Mouse (Mus musculus): ENCODE measurements at regions not wholly inside any gene's neighbourhood (a gene's known extent, or its start where the extent isn't known, plus 50 kb on each side); places are given as distances from the start of the nearest gene placed in this dataset.

DNA sequence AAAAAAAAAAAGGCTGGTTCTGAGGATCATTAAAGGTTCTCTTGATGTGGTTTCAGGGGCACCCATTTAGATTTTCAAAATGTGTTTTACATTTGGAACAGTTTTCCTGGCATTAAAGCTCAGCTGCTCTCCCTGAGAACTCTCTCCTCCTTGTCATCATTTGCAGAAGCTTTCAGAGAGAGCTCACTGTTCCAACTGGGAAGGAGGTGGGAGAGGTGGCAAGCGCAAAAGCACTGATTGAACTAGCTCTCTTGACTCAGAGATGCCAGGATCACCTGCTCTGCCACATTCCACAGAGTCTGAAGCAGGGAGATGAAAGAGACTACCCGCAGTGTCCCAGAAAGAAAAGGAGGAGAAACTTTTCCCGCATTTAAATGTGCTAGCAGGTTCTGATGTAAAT is 220.5 kb upstream of the Gbe1 start:
- no peak for DNase-seq (ENCODE audit: low read depth)

DNA sequence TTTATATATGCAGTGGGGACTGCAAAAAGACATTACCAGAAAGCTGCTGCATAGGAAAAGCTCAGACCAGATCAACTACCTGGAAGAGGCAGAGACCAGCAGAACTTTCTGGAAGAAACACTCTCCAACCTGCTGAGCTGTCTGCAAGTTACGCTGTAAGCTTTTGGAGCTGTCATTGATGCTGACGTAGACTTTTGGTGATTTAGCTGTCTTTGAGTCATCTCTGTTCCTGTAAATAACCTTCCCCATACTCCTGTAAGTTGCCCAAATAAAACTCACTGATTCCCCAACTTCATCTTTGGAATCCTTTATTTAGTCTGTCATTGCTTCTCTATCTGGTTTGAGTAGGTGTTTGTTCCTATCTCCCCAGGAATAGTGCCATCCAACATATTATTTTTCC is 218.5 kb upstream of the Gbe1 start:
- no peak for DNase-seq (ENCODE audit: low read depth)

DNA sequence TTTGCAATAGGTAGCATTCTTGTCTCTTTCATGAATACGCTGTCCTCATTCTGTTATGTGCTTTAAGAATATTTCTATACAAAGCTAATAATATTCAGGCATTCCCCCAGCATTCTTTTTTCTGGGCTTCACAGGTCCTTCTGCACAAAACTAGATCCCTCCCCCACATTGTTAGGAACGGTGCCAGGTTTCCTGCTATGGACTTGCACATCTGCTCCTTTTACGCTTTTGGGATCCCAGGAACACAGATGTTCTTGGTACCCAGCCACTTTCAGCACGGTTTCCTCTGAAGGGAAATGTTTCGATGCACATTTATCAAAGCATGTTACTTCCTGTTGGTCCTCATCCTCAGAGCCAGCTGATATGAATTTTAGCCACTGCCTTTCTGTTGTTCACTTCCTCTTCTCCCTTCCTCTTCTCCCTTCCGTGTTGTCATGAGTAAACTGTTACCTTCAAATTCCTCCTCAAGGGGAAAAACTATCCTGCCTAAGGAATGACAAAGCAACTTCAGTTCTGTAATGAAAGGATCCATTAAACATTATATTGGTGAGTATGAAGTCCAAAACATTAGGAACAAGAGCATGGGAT is 209.9 kb upstream of the Gbe1 start:
- no peak for DNase-seq (ENCODE audit: low read depth)

DNA sequence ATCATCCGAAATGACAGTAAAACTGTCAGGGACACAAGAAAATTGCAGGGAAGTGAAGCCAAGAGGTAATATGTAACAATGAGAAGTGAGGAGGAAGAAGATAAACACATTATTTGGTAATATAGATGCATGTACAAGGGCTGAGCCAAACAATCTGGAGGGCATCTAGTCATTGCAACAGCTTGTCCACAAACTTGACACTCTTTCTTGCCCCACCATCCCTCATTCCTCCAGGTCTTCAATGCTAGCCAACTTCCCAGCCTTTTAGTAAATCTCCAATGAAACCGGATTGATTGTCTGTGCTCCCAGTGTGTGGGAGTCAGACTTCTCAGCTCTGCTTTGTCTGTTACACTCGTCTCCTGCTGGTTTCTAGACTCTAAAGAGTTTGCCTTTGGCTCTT is 172.3 kb upstream of the Gbe1 start:
- peak; percentile 75 for DNase-seq (ENCODE audit: low read depth)

- DNase-seq (ENCODE audit: low read depth): no peak
Measured at GRCm38 (mm10) chr16:70147673-70148359, 165.9 kb upstream of the Gbe1 start.

- DNase-seq (ENCODE audit: low read depth): no peak
Measured at GRCm38 (mm10) chr16:70154587-70154986, 159.2 kb upstream of the Gbe1 start.

DNA sequence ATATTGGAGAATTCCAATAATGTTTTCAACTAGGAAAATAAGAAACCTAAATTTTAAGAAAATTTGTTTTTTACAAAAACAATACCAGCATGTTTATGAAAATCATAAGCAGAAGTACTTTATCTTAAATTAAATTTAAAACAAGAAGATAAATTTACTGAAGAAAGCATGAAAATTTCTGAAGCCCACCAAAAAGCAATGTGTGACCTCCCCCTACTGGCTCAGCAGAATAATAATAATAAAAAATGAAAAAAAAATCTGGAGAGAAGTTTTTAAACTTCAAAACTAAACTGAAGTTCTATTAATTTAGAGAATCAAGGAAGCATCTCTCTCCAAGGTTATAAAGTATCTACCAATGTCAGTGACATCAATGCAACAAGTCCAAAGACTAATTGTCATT is 153.2 kb upstream of the Gbe1 start:
- no peak for DNase-seq (ENCODE audit: low read depth)

- no peak for DNase-seq (ENCODE audit: low read depth)
Measured at GRCm38 (mm10) chr16:70175140-70175539, 138.6 kb upstream of the Gbe1 start.

DNA sequence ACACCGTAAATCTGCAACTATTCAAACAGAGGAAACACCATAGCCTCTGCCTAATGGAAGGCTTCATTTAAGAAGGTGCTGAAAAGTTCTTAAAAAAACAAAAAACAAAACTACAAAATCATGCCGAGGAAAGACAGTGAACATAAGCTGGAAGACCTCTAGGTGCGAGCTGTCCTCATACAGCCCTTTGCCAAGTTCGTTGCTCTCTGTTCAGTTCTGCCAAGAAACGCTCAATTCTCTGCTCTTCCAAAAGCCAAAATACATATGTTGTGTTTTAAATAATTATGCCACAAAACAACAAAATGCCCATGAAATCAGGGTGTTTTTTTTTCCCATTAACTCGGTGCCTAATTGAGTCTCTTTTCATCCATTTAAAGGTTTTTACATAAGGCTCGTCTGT is 134.8 kb upstream of the Gbe1 start:
- DNase-seq (ENCODE audit: low read depth): no peak

DNA sequence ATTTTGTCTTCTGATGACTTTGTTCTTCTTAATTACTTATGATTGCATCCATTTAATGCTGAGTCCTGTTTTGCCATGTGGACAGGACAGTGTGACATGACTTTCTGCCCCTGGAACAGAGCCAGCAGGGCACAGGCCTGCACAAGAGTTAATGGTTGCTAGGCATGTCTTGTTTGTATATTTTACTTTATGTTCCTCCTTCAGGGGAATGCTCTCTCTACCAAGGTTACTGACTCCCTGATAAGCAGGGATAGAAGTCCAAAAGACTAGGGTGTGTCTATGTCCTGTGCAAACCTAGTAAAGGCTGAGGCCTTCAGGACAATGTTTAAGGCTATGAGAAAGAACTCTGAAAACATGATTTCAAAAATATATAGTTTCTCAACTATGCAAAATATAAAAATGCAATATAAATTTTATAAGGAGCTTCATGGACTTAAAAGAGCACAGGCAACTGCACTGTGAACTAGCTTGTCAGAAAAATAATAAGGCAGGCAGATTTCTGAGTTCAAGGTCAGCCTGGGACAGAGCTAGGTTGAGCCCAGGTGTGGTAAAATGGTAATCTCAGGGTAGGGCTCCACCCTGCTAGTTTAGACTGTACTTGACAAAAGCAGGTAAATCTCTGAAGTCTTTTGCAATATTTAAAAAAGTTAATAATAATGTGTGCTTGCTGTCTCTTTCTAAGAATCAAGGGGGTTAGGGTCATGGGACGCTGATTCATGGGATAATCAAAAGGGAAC is 99.7 kb upstream of the Gbe1 start:
- DNase-seq (ENCODE audit: low read depth): no peak

DNA sequence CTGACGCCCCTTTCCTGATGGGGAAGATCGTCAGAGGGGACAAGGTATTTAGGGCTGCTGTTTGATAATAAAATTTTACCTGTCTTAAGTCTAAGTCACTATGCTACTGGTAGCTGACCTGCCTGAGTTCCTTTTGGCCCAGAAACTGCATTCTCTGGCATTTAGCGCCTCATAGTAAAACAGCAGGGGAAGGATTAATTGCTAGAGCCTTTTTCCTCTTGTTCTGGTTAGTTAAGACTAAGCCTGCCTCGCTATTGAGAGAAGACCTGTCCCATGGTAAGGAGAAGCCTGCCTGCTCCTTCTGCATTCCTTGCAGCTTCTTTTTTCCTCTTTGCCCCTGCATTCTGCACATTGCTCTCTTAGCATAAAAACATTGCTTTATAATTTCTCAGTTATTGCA is 98.9 kb upstream of the Gbe1 start:
- no peak for DNase-seq (ENCODE audit: low read depth)

DNA sequence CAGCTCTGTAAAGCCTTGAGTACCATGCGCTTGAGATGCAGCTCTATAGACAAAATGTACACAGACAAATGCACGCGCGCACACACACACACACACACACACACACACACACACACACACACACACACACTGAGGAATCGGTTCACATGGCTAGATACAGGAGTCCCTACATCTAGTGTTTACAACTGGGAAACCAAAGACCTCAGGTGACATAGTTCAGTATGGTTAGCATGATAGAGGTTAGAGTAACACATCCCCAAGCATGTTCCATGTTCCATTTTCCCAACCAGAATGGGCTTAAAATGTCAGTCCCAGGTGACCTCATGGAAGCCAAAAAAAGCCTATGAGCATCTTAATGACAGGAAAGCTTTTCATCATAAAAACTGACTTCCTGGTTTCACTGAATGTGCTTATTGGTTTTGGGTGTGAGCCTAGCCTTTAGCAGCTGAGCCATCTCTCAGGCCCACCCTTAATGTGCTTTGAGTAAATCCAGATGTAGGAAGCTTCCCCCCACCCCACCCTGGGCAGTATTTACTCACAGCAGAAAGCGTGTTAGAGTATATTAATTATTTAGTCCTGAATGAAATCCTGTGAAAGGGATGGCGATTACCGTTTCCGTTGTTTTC is 86.0 kb upstream of the Gbe1 start:
- DNase-seq (ENCODE audit: low read depth): no peak

DNA sequence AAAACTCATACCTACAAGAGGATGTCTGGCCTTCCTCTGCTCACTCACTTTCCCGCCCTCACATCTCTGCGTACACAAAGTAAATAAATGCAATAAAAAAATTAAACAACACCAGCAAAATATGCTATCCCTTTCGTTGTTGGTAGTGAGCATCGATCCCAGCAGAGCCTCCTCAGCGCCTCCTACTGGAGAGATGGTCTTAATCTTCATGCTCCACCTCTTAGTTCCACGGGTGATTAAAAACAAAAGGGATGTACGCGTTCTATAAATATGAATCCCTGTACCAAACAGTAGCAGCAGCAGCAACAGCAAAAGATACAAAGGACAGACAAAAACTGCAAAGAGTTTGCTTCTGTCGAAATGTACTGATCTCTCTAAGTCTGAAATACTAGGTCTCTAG is 81.0 kb upstream of the Gbe1 start:
- no peak for DNase-seq (ENCODE audit: low read depth)

DNA sequence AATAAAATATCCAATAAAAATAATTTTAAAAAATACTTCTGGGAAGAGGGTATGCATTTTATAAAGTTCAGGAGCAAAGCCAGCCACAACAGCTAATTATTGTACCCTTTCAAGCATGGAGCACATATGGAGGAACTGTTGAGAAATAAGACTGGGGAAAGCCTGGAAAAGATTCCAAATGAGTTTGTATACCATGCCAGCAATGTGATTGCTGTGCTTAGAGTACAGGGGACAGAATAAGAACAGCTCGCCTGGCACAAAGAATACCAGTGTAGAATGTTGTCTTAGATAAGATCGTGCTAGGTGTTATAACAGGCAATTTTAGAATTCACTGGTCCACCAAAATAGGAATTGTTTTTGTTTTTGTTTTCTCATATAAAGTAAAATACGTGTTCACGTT is 78.6 kb upstream of the Gbe1 start:
- no peak for DNase-seq (ENCODE audit: low read depth)

GRCm38 (mm10) chr16:70239432-70239941 is 74.3 kb upstream of the Gbe1 start:
- no peak for DNase-seq (ENCODE audit: low read depth)

DNA sequence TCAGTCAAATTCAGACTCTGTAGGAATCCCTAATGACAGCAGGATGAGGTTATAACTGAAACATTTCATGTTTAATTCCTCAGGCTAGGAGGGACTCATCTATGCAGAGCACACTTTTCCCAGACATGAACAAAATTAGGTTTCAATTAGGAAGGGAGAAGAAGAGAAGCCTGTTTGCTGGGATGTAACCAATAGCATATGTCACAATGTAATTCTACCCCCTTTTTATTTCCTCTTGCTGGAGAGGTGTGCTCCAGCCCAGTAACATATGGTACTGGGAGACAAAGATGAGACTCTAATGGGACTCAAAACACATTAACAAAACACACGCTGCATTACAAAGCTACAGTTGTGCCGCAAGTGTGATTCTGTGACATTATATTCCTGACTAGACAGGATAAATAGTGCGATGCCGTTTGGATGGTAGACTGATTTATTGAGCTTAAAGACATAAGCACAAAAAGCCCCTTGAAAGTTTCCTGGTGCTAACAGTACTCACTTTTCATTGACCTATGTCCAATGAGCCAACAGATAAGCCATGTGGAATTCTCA is 69.5 kb upstream of the Gbe1 start:
- DNase-seq (ENCODE audit: low read depth): no peak

DNA sequence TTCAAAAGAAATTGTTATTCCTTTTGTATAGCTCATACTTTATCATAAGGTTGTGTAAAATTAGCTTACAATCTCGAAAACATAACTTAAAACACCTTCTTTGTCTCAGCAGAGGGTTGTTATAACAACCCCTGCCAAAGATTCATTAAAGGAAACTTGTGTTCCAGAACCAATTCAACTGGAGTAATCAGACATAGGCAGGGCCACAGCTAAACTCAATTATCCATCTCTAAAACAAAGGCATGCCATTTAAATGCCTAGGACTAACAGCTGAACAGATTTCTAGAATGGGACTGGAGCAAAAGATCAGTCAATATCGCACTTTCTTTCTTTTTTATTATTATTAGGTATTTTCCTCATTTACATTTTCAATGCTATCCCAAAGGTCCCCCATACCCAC is 68.8 kb upstream of the Gbe1 start:
- DNase-seq (ENCODE audit: low read depth): no peak

DNA sequence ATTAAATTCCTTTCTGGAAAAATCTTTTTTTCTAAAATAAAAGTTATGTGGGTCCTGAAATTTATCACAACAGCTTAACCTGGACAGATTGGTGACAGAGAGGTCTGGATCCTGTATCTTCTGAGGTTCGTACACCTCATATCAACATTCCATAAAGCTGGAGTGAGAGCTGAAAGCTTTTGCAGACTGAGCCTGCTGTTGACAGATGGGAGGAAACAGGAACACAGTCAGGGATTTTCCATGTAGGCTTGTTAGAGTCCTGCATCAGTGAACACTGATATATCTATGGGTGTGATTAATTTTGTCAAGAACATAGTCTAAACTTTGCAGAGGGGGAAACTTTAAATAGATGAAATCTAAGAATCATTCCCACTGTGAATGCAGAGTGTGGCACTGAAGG is 54.4 kb upstream of the Gbe1 start:
- no peak for DNase-seq (ENCODE audit: low read depth)

DNA sequence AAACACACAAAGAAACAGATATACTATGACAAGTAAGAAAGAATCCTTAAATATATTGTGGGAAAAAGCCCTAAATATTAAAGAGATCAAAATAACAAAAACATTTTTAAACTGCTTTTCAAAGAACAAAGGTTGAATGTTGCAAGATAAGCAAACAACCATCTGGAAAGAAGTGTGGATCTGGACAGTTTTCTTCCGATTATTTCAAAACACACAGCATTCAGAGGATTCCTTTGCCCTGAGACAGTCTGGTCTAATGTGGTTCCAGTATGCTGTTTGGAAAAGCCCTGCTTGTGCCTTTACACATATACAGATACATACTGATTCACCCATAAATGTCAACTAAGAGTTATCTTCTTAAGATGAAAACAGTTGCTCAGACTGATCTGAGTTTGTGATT is 53.6 kb upstream of the Gbe1 start:
- no peak for DNase-seq (ENCODE audit: low read depth)
